Mouse (Mus musculus) forebrain, embryonic 12.5 days (tissue): ENCODE results near the gene Rassf9. TPM values are rescaled to one million over a fixed set of nuclear protein-coding genes. Genes with fewer than 3 reads are reported as not detected.

Experiments used
- polyA plus RNA-seq: library from polyadenylated mRNA; unstranded; fragments of >200 nt; fragmentation: Nextera tagmentation; extraction: Ambion mirVana; gene quantifications from 2 replicates; pipeline ENCODE4 v1.2.1, GENCODE M21; 2016

The Rassf9 gene
- polyA plus RNA-seq, 1 experiment from 2014 or later = 1.0 TPM

Other genes starting within 250 kb of the Rassf9 start
- gene Nts, start 21.7 kb upstream of the Rassf9 start, polyA plus RNA-seq = 1.7 and 4.0 TPM in 2 replicates